Mouse (Mus musculus) liver, embryonic 11.5 days (tissue): ENCODE measurements at regions not wholly inside any gene's neighbourhood (a gene's known extent, or its start where the extent isn't known, plus 50 kb on each side); places are given as distances from the start of the nearest gene placed in this dataset.

Source experiments
- ATAC-seq: fragments of 200-750 bp; cut with Nextera tagmentation; replicated peaks from 2 replicates; pipeline ENCODE4 v1.8.0; 2017; ENCODE audit warnings: moderate number of reproducible peaks, mild to moderate bottlenecking, moderate TSS enrichment, moderate library complexity; ENCODE audit not compliant: low FRiP score
- DNase-seq: peaks from one replicate; pipeline ENCODE4 v3.0.0-alpha.2; 2017; ENCODE audit warnings: low spot score
- H3K27ac ChIP-seq: fragments of 300-500 bp; sonication (generic); 2 replicates; pipeline ENCODE4 v1.5.1; 2014; ENCODE audit warnings: mild to moderate bottlenecking, low read depth, low read length, control low read depth
- H3K27me3 ChIP-seq: fragments of 300-500 bp; sonication (generic); replicated peaks from 2 replicates; pipeline ENCODE4 v1.6.1; 2014; ENCODE audit warnings: low read length, mixed read lengths; ENCODE audit not compliant: control insufficient read depth, insufficient read depth
- H3K36me3 ChIP-seq: fragments of 300-500 bp; sonication (generic); 2 replicates; pipeline ENCODE4 v1.6.1; 2014; ENCODE audit warnings: mild to moderate bottlenecking, low read length, moderate library complexity, mixed read lengths; ENCODE audit not compliant: control insufficient read depth, insufficient read depth
- H3K4me1 ChIP-seq: fragments of 300-500 bp; sonication (generic); replicated peaks from 2 replicates; pipeline ENCODE4 v1.6.1; 2014; ENCODE audit warnings: low read length, mixed read lengths; ENCODE audit not compliant: control insufficient read depth, insufficient read depth
- H3K4me2 ChIP-seq: fragments of 300-500 bp; sonication (generic); 2 replicates; pipeline ENCODE4 v1.6.1; 2014; ENCODE audit warnings: mild to moderate bottlenecking, control low read depth, moderate library complexity
- H3K4me3 ChIP-seq: fragments of 300-500 bp; sonication (generic); 2 replicates; pipeline ENCODE4 v1.5.1; 2014; ENCODE audit warnings: low read depth, low read length, control low read depth
- H3K9ac ChIP-seq: fragments of 300-500 bp; sonication (generic); 2 replicates; pipeline ENCODE4 v1.6.1; 2014; ENCODE audit warnings: low read depth, low read length, control low read depth
- H3K9me3 ChIP-seq: fragments of 300-500 bp; sonication (generic); 2 replicates; pipeline ENCODE4 v1.6.1; 2016; ENCODE audit warnings: low read length, inconsistent platforms, mixed read lengths; ENCODE audit not compliant: control insufficient read depth
- WGBS: fragments of 180-500 bp; shearing (Covaris S2); extraction: QIAGEN DNeasy Blood & Tissue Kit; methylation state at CpG from one replicate; pipeline ENCODE4 v1.1.7; 2014; 5-methylcytosine and 5-hydroxymethylcytosine counted together

DNA sequence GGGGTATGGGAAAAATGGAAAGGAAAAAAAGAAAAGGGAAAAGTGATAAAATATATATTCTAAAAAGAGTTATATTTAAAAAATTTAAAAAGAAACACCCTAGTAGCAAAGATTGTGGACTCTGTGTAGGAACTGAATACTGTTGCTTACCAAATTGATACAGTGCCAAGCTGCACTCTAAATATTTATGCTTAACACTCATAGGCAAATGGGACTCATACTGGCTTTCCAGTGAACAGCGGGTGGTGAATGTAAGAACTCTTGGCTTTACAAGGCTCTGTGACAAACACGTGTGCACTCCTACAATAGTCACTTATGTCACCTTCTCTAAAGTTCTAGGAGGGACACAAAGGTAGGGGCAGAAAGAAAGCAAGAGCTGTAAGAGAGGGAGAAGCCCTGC is 1320.8 kb downstream of the Gsdmc2 start:
- 69% methylated on average over 2 of the region's 2 CpGs for WGBS
- DNase-seq, result no peak
- H3K9ac ChIP-seq, result no peak overlapping the region
- no peak for ATAC-seq
- H3K9me3 ChIP-seq, result no peaks in the 10 kb centered on the region
- no peak overlapping the region for H3K4me3 ChIP-seq
- no peaks in the 10 kb centered on the region for H3K4me1 ChIP-seq
- no peaks in the 10 kb centered on the region for H3K27me3 ChIP-seq
- no peak overlapping the region for H3K4me2 ChIP-seq
- H3K27ac ChIP-seq, result no peak overlapping the region
- H3K36me3 ChIP-seq, result no peaks in the 10 kb centered on the region

DNA sequence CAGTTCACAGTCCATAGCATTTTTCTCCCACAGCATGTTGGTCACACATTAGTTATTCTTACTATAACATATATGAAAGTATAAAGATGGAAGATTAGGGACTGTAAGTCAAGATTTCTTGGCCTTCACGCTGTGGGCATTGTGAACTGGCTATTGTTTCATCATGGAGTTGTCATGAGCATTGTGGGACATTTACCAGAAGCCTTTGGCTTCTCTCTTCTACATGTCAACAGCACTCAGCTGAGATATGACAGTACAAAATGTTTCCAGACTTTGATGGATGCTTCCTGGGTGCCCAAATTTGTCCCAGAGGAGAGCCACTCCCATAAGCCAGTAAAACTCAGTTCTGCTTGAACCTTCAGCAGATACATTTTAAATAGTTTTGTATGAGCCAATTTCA is 1331.5 kb downstream of the Gsdmc2 start:
- DNase-seq (no peak), ATAC-seq (no peak)
- Histone ChIP-seq H3K9me3 (no peaks in the 10 kb centered on the region), H3K9ac (no peak overlapping the region), H3K27me3 (no peaks in the 10 kb centered on the region), H3K4me2 (no peak overlapping the region), H3K36me3 (no peaks in the 10 kb centered on the region), H3K4me1 (no peaks in the 10 kb centered on the region), H3K27ac (no peak overlapping the region), H3K4me3 (no peak overlapping the region)
- 68% methylated on average over 1 of the region's 1 CpGs for WGBS

DNA sequence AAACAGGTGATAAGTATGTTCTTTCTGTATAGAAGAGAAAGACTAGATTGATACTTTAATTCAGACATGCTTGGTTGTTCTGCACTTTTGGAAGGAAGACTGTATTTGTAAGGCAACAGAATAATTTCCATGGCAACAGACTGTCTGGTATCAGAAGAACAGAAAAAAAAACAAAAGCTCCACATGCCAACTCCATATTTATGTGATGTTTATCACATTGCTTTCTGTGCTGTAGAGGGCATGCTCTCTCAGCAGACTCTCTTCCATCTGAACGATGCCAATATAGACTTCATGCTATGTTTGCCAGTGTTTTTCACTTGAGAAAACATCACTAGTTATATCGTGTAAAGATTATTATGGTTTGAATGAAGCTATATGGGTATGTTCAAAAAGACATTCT is 1333.5 kb downstream of the Gsdmc2 start:
- no peak for ATAC-seq
- H3K27me3 ChIP-seq, result no peaks in the 10 kb centered on the region
- H3K4me3 ChIP-seq, result no peak overlapping the region
- no peak overlapping the region for H3K4me2 ChIP-seq
- no peak overlapping the region for H3K9ac ChIP-seq
- no peak overlapping the region for H3K27ac ChIP-seq
- WGBS, result 83% methylated on average over 2 of the region's 2 CpGs
- no peaks in the 10 kb centered on the region for H3K4me1 ChIP-seq
- no peaks in the 10 kb centered on the region for H3K36me3 ChIP-seq
- no peaks in the 10 kb centered on the region for H3K9me3 ChIP-seq
- no peak for DNase-seq

DNA sequence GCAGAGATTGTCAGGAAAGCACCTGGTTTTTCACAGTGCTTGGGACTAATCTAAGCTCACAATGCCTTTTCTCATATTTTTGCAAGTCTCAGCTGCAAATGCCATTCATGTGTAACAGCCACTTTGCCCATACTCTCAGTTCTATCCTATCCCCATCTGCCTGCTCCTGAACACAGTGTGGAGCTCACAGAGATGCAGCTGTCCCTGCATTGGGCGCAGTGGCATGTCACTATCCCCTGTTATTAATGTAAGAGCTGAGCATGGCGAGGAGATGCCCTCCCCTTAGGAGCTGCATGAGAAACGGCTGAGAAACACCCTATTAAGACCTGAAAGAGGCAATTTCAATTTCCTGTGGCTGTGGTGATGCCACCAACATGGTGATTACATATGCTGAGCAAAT is 1341.1 kb downstream of the Gsdmc2 start:
- 68% methylated on average over 3 of the region's 3 CpGs for WGBS

DNA sequence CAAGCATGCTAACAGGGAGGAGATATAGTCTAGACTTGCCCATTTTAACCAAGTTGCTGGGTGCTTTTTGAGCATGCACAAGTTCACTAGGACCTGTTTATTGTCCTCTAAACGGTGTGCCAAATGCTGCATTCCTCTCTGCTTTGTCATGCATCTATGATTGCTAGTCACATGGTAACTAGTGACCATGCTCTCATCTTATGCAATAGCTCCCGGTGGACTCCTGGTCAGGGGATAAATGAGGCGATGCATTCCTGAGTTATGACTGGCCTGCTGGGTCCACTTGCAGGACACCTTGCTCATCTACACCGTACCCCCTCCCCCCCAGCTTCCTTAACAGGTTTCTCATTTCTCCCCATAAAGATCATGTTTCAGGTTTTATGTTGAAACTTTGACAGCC is 1344.0 kb downstream of the Gsdmc2 start:
- H3K4me2 ChIP-seq, result no peak overlapping the region
- 79% methylated on average over 4 of the region's 4 CpGs for WGBS
- H3K4me1 ChIP-seq, result no peaks in the 10 kb centered on the region
- H3K4me3 ChIP-seq, result no peak overlapping the region
- H3K9me3 ChIP-seq, result no peaks in the 10 kb centered on the region
- no peaks in the 10 kb centered on the region for H3K27me3 ChIP-seq
- no peak overlapping the region for H3K27ac ChIP-seq
- no peak for ATAC-seq
- no peaks in the 10 kb centered on the region for H3K36me3 ChIP-seq
- DNase-seq, result no peak
- H3K9ac ChIP-seq, result no peak overlapping the region

More for the DNA sequence above, 1341.1 kb downstream of the Gsdmc2 start:
- Histone ChIP-seq H3K36me3 (no peaks in the 10 kb centered on the region), H3K27ac (no peak overlapping the region), H3K9me3 (no peaks in the 10 kb centered on the region), H3K4me2 (no peak overlapping the region), H3K27me3 (no peaks in the 10 kb centered on the region), H3K9ac (no peak overlapping the region), H3K4me3 (no peak overlapping the region), H3K4me1 (no peaks in the 10 kb centered on the region)
- no peak for DNase-seq
- no peak for ATAC-seq

DNA sequence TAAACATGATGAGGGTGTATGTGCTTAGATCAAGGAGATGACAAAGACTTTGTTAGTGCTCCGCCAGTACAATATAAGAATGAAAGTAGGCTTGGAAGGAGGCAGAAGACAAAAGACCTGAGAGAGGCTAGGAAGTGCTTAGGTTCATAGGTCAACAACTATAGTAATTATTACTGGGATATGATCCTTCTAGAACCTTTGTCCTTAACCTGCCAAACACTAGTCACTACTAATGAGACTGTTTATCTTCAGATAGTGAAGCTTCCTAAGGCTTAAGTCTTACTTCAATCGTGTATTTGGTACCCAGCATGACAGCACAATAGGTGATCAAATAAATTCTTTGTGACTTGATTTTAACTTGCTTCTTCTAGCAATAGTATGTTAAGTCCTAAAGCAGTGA is 1344.5 kb downstream of the Gsdmc2 start:
- no peak overlapping the region for H3K4me2 ChIP-seq
- no peak for ATAC-seq
- no peak overlapping the region for H3K27ac ChIP-seq
- no peaks in the 10 kb centered on the region for H3K9me3 ChIP-seq
- no peak overlapping the region for H3K9ac ChIP-seq
- no peak for DNase-seq
- no peaks in the 10 kb centered on the region for H3K27me3 ChIP-seq
- H3K36me3 ChIP-seq, result no peaks in the 10 kb centered on the region
- no peak overlapping the region for H3K4me3 ChIP-seq
- no peaks in the 10 kb centered on the region for H3K4me1 ChIP-seq
- 74% methylated on average over 2 of the region's 2 CpGs for WGBS

DNA sequence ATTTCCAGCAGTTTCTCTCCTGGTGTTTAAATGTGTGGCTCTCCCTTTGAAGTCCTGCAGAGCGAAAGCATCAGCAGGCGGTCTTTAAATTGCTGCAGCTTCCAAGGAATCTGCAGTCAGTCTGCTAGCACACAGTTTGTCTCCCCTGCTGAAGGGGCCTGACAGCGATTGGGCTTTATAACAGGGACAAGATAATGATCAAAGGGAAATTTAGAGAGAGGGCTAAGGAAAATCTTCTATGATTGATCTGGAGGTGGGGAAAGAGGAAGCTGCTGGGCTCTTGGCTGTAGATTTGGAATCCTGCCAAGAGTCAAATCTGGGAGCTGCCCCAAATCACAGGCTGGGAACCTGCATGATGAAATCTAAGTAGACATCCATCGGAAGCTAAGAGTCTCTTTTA is 1348.8 kb downstream of the Gsdmc2 start:
- Histone ChIP-seq H3K36me3 (no peaks in the 10 kb centered on the region), H3K9ac (no peak overlapping the region), H3K4me2 (no peak overlapping the region), H3K4me3 (no peak overlapping the region), H3K4me1 (no peaks in the 10 kb centered on the region), H3K27ac (no peak overlapping the region), H3K27me3 (no peaks in the 10 kb centered on the region), H3K9me3 (no peaks in the 10 kb centered on the region)
- WGBS, result 31% methylated on average over 4 of the region's 4 CpGs
- ATAC-seq (no peak), DNase-seq (no peak)

DNA sequence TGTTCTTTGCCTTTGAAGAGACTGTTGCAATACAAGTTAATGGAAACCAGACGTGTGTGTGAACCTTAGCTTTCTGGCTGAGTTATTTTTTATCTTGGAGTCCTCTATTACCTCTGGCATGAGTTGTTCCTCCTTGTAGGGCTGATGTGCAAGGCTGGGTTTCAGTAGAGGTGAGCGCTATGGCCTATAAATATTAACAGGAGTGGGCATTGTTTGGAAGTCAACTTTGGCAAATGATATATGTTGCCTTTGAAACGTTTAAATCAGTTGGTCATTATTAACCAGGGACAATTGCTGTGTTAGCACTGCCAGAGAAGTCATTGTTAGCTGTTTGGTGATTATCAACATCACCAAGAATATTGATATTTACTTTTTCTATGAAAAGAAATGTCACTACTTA is 1352.6 kb downstream of the Gsdmc2 start:
- no peak for ATAC-seq
- 63% methylated on average over 3 of the region's 3 CpGs for WGBS
- H3K4me3 ChIP-seq, result no peak overlapping the region

DNA sequence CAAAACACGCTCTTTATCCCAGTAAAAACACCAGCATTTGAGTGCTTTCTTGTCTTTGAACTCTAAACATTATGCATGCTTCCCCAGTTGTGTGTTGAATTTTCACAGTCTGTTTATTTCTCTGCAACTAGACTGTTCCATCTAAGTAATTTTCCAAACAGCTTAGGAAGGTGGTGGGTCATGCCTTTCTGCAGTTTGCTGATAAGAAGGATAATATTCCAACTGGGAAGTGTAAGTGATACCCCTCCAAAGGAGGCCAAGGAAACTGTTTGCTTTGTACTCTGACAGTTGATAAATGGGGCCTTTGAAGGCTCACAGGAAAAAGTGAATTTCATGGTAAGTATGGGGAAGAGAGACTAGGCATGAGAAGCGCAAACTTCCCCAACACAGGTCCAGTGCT is 1354.4 kb downstream of the Gsdmc2 start:
- Histone ChIP-seq H3K4me1 (no peaks in the 10 kb centered on the region), H3K9me3 (no peaks in the 10 kb centered on the region), H3K27ac (no peak overlapping the region), H3K4me2 (no peak overlapping the region), H3K27me3 (no peaks in the 10 kb centered on the region), H3K4me3 (no peak overlapping the region), H3K9ac (no peak overlapping the region), H3K36me3 (no peaks in the 10 kb centered on the region)
- 62% methylated on average over 2 of the region's 2 CpGs for WGBS
- no peak for ATAC-seq
- no peak for DNase-seq

More for the DNA sequence above, 1352.6 kb downstream of the Gsdmc2 start:
- no peaks in the 10 kb centered on the region for H3K4me1 ChIP-seq
- H3K36me3 ChIP-seq, result no peaks in the 10 kb centered on the region
- no peak overlapping the region for H3K27ac ChIP-seq
- no peak for DNase-seq
- H3K4me2 ChIP-seq, result no peak overlapping the region
- no peak overlapping the region for H3K9ac ChIP-seq
- no peaks in the 10 kb centered on the region for H3K27me3 ChIP-seq
- H3K9me3 ChIP-seq, result no peaks in the 10 kb centered on the region
